Mouse (Mus musculus) CH12.LX (cell line): ENCODE measurements around the gene Pde1a. TPM values are rescaled to one million over a fixed set of nuclear protein-coding genes. Genes with fewer than 3 reads are reported as not detected.

ENCODE experiments used
- DNase-seq: peaks from one replicate; pipeline ENCODE4 v3.0.0-alpha.2; 2013; ENCODE audit errors: extremely low read depth
- H3K27ac ChIP-seq: 2 replicates; pipeline ENCODE4 v1.5.1; 2012; ENCODE audit warnings: low read depth, mild to moderate bottlenecking, control low read depth, moderate library complexity; ENCODE audit not compliant: insufficient read depth
- H3K27me3 ChIP-seq: replicated peaks from 2 replicates; pipeline ENCODE3; 2012; ENCODE audit warnings: inconsistent platforms
- H3K36me3 ChIP-seq, 2 experiments: replicated peaks in 1 of 2; 2 replicates each; pipeline versions ENCODE3 to v1.6.1; 2012; ENCODE audit warnings: inconsistent platforms in 1 of 2, low read length in 1 of 2, mild to moderate bottlenecking in 1 of 2, mixed read lengths in 1 of 2, moderate library complexity in 1 of 2; ENCODE audit not compliant: control insufficient read depth in 1 of 2, insufficient read depth in 1 of 2
- H3K4me1 ChIP-seq, 2 experiments: 2 replicates each; pipeline ENCODE4 v1.6.1; 2012; ENCODE audit warnings: inconsistent platforms in 1 of 2, moderate library complexity in 1 of 2; ENCODE audit not compliant: insufficient read depth in 2 of 2, control insufficient read depth in 1 of 2
- H3K4me2 ChIP-seq: 2 replicates; pipeline ENCODE4 v1.6.1; 2012; ENCODE audit warnings: low read depth, mild to moderate bottlenecking, control low read depth; ENCODE audit not compliant: poor library complexity, insufficient read depth, severe bottlenecking
- H3K4me3 ChIP-seq, 3 experiments: fragments of 150-350 bp in 1 of 3; sonication (generic) in 1 of 3; replicated peaks in 1 of 3; 2 replicates each; pipeline versions ENCODE3 to v1.5.1; 2011 to 2012; ENCODE audit warnings: low read depth in 2 of 3, low read length in 2 of 3, mild to moderate bottlenecking in 2 of 3, moderate library complexity in 2 of 3, control low read depth in 1 of 3, improper control_type of control experiment in 1 of 3, inconsistent platforms in 1 of 3, mixed read lengths in 1 of 3; ENCODE audit not compliant: poor library complexity in 1 of 3
- H3K79me2 ChIP-seq: replicated peaks from 2 replicates; pipeline ENCODE4 v1.6.1; 2012; ENCODE audit warnings: mild to moderate bottlenecking, moderate library complexity; ENCODE audit not compliant: control insufficient read depth, poor library complexity, insufficient read depth, severe bottlenecking; ENCODE audit errors: extremely low read depth
- H3K9ac ChIP-seq: 2 replicates; pipeline ENCODE4 v1.6.1; 2012; ENCODE audit warnings: low read depth, mild to moderate bottlenecking, control low read depth, moderate library complexity; ENCODE audit not compliant: insufficient read depth
- H3K9me3 ChIP-seq: replicated peaks from 2 replicates; pipeline ENCODE3; 2012; ENCODE audit warnings: low read length, inconsistent platforms, mixed read lengths
- BHLHE40 ChIP-seq: IDR thresholded peaks from 2 replicates; pipeline ENCODE4 v1.6.1; 2011; ENCODE audit warnings: mild to moderate bottlenecking, low read depth, low read length, improper control_type of control experiment
- CHD1 ChIP-seq: IDR thresholded peaks from 2 replicates; pipeline ENCODE4 v1.6.1; 2012; ENCODE audit warnings: low read depth, low read length, improper control_type of control experiment, inconsistent platforms
- E2F4 ChIP-seq: IDR thresholded peaks from 2 replicates; pipeline ENCODE4 v1.6.1; 2011; ENCODE audit warnings: low read depth, low read length, improper control_type of control experiment; ENCODE audit not compliant: insufficient replicate concordance
- EP300 ChIP-seq: IDR thresholded peaks from 2 replicates; pipeline ENCODE4 v1.6.1; 2011; ENCODE audit warnings: low read length, improper control_type of control experiment
- ETS1 ChIP-seq: conservative IDR thresholded peaks from 2 replicates; pipeline ENCODE4 v1.6.1; 2012; ENCODE audit warnings: low read depth, mild to moderate bottlenecking, inconsistent platforms, low read length, improper control_type of control experiment, moderate library complexity
- HCFC1 ChIP-seq: IDR thresholded peaks from 2 replicates; pipeline ENCODE4 v1.6.1; 2012; ENCODE audit warnings: low read depth, mild to moderate bottlenecking, inconsistent platforms, low read length, improper control_type of control experiment
- IRF4 ChIP-seq: IDR thresholded peaks from 2 replicates; pipeline ENCODE4 v1.6.1; 2014; ENCODE audit warnings: low read depth, mild to moderate bottlenecking, inconsistent platforms, low read length, improper control_type of control experiment
- JUN ChIP-seq: IDR thresholded peaks from 2 replicates; pipeline ENCODE4 v1.6.1; 2011; ENCODE audit warnings: low read depth, mild to moderate bottlenecking, low read length, improper control_type of control experiment, moderate library complexity; ENCODE audit not compliant: insufficient read depth
- JUND ChIP-seq: conservative IDR thresholded peaks from 2 replicates; pipeline ENCODE4 v1.6.1; 2011; ENCODE audit warnings: low read depth, low read length, improper control_type of control experiment
- MAX ChIP-seq: IDR thresholded peaks from 2 replicates; pipeline ENCODE4 v1.6.1; 2011; ENCODE audit warnings: low read length, improper control_type of control experiment
- MAZ ChIP-seq: IDR thresholded peaks from 2 replicates; pipeline ENCODE4 v1.6.1; 2012; ENCODE audit warnings: low read depth, mild to moderate bottlenecking, inconsistent platforms, low read length, improper control_type of control experiment, moderate library complexity
- NRF1 ChIP-seq: IDR thresholded peaks from 2 replicates; pipeline ENCODE4 v1.6.1; 2014; ENCODE audit warnings: low read depth, mild to moderate bottlenecking, inconsistent platforms, low read length, improper control_type of control experiment, moderate library complexity
- PAX5 ChIP-seq: IDR thresholded peaks from 2 replicates; pipeline ENCODE4 v1.6.1; 2012; ENCODE audit warnings: low read length, inconsistent platforms, mixed read lengths
- POLR2A ChIP-seq: IDR thresholded peaks from 2 replicates; pipeline ENCODE4 v1.6.1; 2011; ENCODE audit warnings: low read depth, mild to moderate bottlenecking, improper control_type of control experiment, low read length
- POLR2AphosphoS2 ChIP-seq: IDR thresholded peaks from 2 replicates; pipeline ENCODE4 v1.6.1; 2011; ENCODE audit warnings: low read depth, low read length, improper control_type of control experiment
- RCOR1 ChIP-seq: conservative IDR thresholded peaks from 2 replicates; pipeline ENCODE4 v1.6.1; 2012; ENCODE audit warnings: low read depth, mild to moderate bottlenecking, inconsistent platforms, low read length, improper control_type of control experiment
- SIN3A ChIP-seq: IDR thresholded peaks from 2 replicates; pipeline ENCODE4 v1.6.1; 2012; ENCODE audit warnings: low read length, improper control_type of control experiment, inconsistent platforms
- SMC3 ChIP-seq: IDR thresholded peaks from 2 replicates; pipeline ENCODE4 v1.6.1; 2011; ENCODE audit warnings: low read depth, low read length, improper control_type of control experiment
- TCF12 ChIP-seq: IDR thresholded peaks from 2 replicates; pipeline ENCODE4 v1.6.1; 2014; ENCODE audit warnings: low read depth, mild to moderate bottlenecking, inconsistent platforms, low read length, improper control_type of control experiment
- UBTF ChIP-seq: IDR thresholded peaks from 2 replicates; pipeline ENCODE4 v1.6.1; 2012; ENCODE audit warnings: low read depth, mild to moderate bottlenecking, inconsistent platforms, low read length, improper control_type of control experiment, moderate library complexity
- USF1 ChIP-seq: IDR thresholded peaks from 2 replicates; pipeline ENCODE4 v1.6.1; 2014; ENCODE audit warnings: low read depth, mild to moderate bottlenecking, inconsistent platforms, low read length, improper control_type of control experiment
- USF2 ChIP-seq: conservative IDR thresholded peaks from 2 replicates; pipeline ENCODE4 v1.6.1; 2011; ENCODE audit warnings: low read depth, low read length, improper control_type of control experiment
- ZC3H11A ChIP-seq: IDR thresholded peaks from 2 replicates; pipeline ENCODE4 v1.6.1; 2012; ENCODE audit warnings: low read depth, mild to moderate bottlenecking, inconsistent platforms, low read length, improper control_type of control experiment
- ZKSCAN1 ChIP-seq: IDR thresholded peaks from 2 replicates; pipeline ENCODE4 v1.6.1; 2012; ENCODE audit warnings: low read depth, inconsistent platforms, low read length, improper control_type of control experiment, borderline replicate concordance
- ZMIZ1 ChIP-seq: IDR thresholded peaks from 2 replicates; pipeline ENCODE4 v1.6.1; 2012; ENCODE audit warnings: low read depth, mild to moderate bottlenecking, inconsistent platforms, low read length, improper control_type of control experiment
- ZNF384 ChIP-seq: IDR thresholded peaks from 2 replicates; pipeline ENCODE4 v1.6.1; 2012; ENCODE audit warnings: low read depth, low read length, improper control_type of control experiment, inconsistent platforms
- dilution Hi-C: fragments of 300-500 bp; cut with MboI; formaldehyde crosslinking; loops from 2 replicates; pipeline ENCODE4 v1.14.3; 2020; ENCODE audit warnings: low sequenced_read_pairs; ENCODE audit not compliant: extremely low pct_unique_long_range_greater_than_20kb, extremely low pct_ligation_motif_present
- in situ Hi-C: fragments of 300-500 bp; cut with MboI; formaldehyde crosslinking; loops from 3 replicates; pipeline ENCODE4 v1.14.3; 2019; ENCODE audit warnings: low sequenced_read_pairs, low pct_ligation_motif_present, low pct_unique_long_range_greater_than_20kb, mixed read lengths
- polyA plus RNA-seq: library from polyadenylated mRNA; unstranded; fragments of >175 nt; gene quantifications from 2 replicates; pipeline ENCODE4 v1.2.1, GENCODE M21; 2012; ENCODE audit warnings: low read depth; ENCODE audit not compliant: insufficient read length
- total RNA-seq, 2 experiments: library from RNA; depleted of rRNA; stranded (reverse); fragments of 300-350 nt in 1 of 2; fragments of >200 nt in 1 of 2; gene quantifications; 2 replicates each; pipeline ENCODE4 v1.2.3; 2012 to 2014

Gene Pde1a
- total and polyA plus RNA-seq, 3 experiments, result 0.05 to 0.08 TPM; not detected in 1

DNA sequence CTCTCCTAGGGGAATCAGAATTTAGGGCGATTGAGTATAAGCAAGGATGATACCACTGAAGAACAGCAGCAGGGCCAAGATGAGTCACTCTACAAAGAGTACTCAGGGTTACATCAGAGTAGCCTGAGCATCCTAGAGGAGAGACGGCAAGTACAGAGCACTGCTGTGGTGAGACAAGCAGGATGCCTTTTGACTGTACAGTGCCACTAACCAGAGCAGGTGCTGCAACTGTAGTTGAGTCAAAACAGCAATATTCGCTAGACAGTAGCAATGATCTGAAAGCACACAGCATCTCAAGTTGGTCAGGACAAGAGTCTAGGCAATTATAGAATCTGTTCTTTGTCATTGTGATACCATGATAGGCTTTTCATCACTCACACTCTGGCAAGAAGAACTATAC is 115.1 kb downstream of the Pde1a start:
- Histone ChIP-seq H3K9me3 (no peaks in the 10 kb centered on the region), H3K79me2 (no peaks in the 10 kb centered on the region), H3K4me1 (peaks cover 7 to 12% of the 10 kb centered on the region in 2 experiments; a peak in 2 of 4 replicates), H3K9ac (no peak overlapping the region), H3K27ac (no peak overlapping the region), H3K36me3 (no peaks in the 10 kb centered on the region), H3K4me2 (no peak overlapping the region), H3K4me3 (no peak overlapping the region), H3K27me3 (no peaks in the 10 kb centered on the region)
- dilution Hi-C loops (no loop called here), in situ Hi-C loops (no loop called here)
- DNase-seq, result peak; percentile 59
- TF ChIP-seq POLR2AphosphoS2 (no peak), TCF12 (peak; percentile 51; the same call in 1 of the 2 replicates), EP300 (peak; percentile 73), POLR2A (no peak), BHLHE40 (peak; percentile 67), ETS1 (0 out of 2 replicates have a peak, but pooled peaks have one; percentile 14), IRF4 (peak; percentile 71), CHD1 (no peak), ZC3H11A (no peak), JUND (peak; percentile 37; the same call in 1 of the 2 replicates), HCFC1 (no peak), NRF1 (no peak), RCOR1 (peak; percentile 64)

DNA sequence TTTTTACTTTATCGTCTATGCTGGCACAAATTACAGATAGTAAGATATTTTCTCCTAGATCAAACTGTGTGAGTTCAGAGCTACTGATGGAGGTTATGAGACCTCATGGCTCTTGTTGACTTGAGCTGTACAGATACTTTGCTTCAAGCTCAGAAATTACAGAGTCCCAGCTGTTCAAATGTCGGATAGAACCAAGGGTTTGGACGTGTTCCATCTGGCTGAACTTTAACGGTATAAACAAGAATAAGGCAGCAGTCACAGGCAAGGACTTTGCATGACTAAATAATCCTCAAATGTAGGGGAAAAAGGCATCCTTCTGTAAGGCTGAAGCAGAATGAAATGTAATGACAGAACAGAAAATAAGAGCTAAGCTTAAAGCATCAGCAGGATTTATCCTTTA is 116.2 kb downstream of the Pde1a start:
- no peak for DNase-seq
- Histone ChIP-seq H3K27ac (no peak overlapping the region), H3K4me1 (peaks cover 7 to 12% of the 10 kb centered on the region in 2 experiments; a peak in 2 of 4 replicates), H3K79me2 (no peaks in the 10 kb centered on the region), H3K27me3 (no peaks in the 10 kb centered on the region), H3K9me3 (peaks cover 2% of the 10 kb centered on the region), H3K4me2 (no peak overlapping the region), H3K9ac (no peak overlapping the region), H3K4me3 (no peak overlapping the region), H3K36me3 (no peaks in the 10 kb centered on the region)
- in situ Hi-C loops (no loop called here), dilution Hi-C loops (no loop called here)
- no peak for TF ChIP-seq IRF4
- TF ChIP-seq BHLHE40, result no peak
- TF ChIP-seq MAX, result no peak
- no peak for TF ChIP-seq MAZ
- TF ChIP-seq PAX5, result no peak

DNA sequence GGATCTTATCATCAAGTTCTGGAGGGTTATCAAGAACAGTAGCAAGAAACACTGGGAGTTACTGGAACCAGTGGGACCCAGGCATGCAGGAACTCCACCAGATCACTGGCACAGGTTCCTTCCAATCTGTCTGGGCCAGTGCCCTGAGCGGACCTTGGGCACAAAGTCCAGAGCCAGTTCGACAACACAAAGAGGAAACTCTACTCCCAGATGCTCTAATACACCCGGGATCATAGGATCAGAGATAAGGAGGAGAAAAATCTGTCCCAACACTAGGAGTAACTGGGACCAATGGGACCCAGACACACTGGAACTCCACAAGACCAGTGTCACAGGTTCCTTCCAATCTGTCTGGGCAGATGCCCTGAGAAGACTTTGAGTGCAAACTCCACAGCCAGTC is 130.1 kb downstream of the Pde1a start:
- in situ Hi-C loops, result no loop called here
- no peak for DNase-seq

More for the DNA sequence above, 130.1 kb downstream of the Pde1a start:
- Histone ChIP-seq H3K9me3 (no peaks in the 10 kb centered on the region), H3K4me3 (no peak overlapping the region), H3K36me3 (no peaks in the 10 kb centered on the region), H3K4me2 (no peak overlapping the region), H3K4me1 (no peaks in the 10 kb centered on the region), H3K27ac (no peak overlapping the region), H3K27me3 (no peaks in the 10 kb centered on the region), H3K9ac (no peak overlapping the region), H3K79me2 (no peaks in the 10 kb centered on the region)
- dilution Hi-C loops, result no loop called here
- TF ChIP-seq JUN (no peak), USF2 (no peak), ZKSCAN1 (no peak), PAX5 (no peak), ETS1 (no peak), MAX (no peak), POLR2AphosphoS2 (no peak), HCFC1 (no peak), E2F4 (no peak), UBTF (no peak), SIN3A (no peak), ZMIZ1 (no peak), ZNF384 (no peak), USF1 (no peak), MAZ (no peak), SMC3 (no peak)
